Mouse (Mus musculus) right cerebral cortex, adult 18-20 months (tissue): ENCODE results near the gene Aldh1l1.
"Not testable (repeated sequence)": the region's sequence is repeated elsewhere in the genome, so short reads cannot be mapped to it uniquely, and the experiment has no call there.

Source experiments
- DNase-seq: peaks from one replicate; pipeline ENCODE4 v3.0.0; 2022; ENCODE audit warnings: mixed read lengths

Gene Aldh1l1

GRCm38 (mm10) chr6:90624184-90624583 is 138.0 kb downstream of the Aldh1l1 start:
- DNase-seq: peak; percentile 21

GRCm38 (mm10) chr6:90624733-90625132 is 138.5 kb downstream of the Aldh1l1 start:
- DNase-seq: no peak

- DNase-seq: no peak
Observed at GRCm38 (mm10) chr6:90625207-90625994, 139.2 kb downstream of the Aldh1l1 start.

GRCm38 (mm10) chr6:90627556-90627955 is 141.3 kb downstream of the Aldh1l1 start:
- DNase-seq: no peak

- no peak for DNase-seq
Observed at GRCm38 (mm10) chr6:90629506-90629905, 143.3 kb downstream of the Aldh1l1 start.

- no peak for DNase-seq
Observed at GRCm38 (mm10) chr6:90630427-90630826, 144.2 kb downstream of the Aldh1l1 start.

GRCm38 (mm10) chr6:90632526-90632925 is 146.3 kb downstream of the Aldh1l1 start:
- not testable (repeated sequence) for DNase-seq

GRCm38 (mm10) chr6:90635081-90635480 is 148.9 kb downstream of the Aldh1l1 start:
- DNase-seq: no peak

GRCm38 (mm10) chr6:90635611-90636010 is 149.4 kb downstream of the Aldh1l1 start:
- DNase-seq: no peak

GRCm38 (mm10) chr6:90643057-90643456 is 156.8 kb downstream of the Aldh1l1 start:
- DNase-seq: no peak

GRCm38 (mm10) chr6:90644965-90645364 is 158.7 kb downstream of the Aldh1l1 start:
- DNase-seq: no peak

GRCm38 (mm10) chr6:90648391-90648790 is 162.2 kb downstream of the Aldh1l1 start:
- no peak for DNase-seq

GRCm38 (mm10) chr6:90649279-90649678 is 163.1 kb downstream of the Aldh1l1 start:
- DNase-seq: no peak
